Mouse (Mus musculus): ENCODE results near the gene Pcyt1a. TPM values are rescaled to one million over a fixed set of nuclear protein-coding genes. Genes with fewer than 3 reads are reported as not detected.

Pcyt1a gene
- polyA plus RNA-seq, 1 experiment from 2014 or later, result 35.6 TPM

Other genes starting within 250 kb of the Pcyt1a start
- gene Fbxo45, start 183.8 kb upstream of the Pcyt1a start, polyA plus RNA-seq (2015; fragmentation: Nextera tagmentation; extraction: Ambion mirVana), result 16.6 and 17.2 TPM in 2 replicates
- gene Wdr53, start 183.7 kb upstream of the Pcyt1a start, polyA plus RNA-seq (2015; fragmentation: Nextera tagmentation; extraction: Ambion mirVana), result 19.5 TPM in 2 replicates
- 0.11 TPM in 1 of 2 replicates, not detected in the other for gene Smco1, start 159.5 kb upstream of the Pcyt1a start, polyA plus RNA-seq (2015; fragmentation: Nextera tagmentation; extraction: Ambion mirVana)
- gene Rnf168, start 153.5 kb upstream of the Pcyt1a start, polyA plus RNA-seq (2015; fragmentation: Nextera tagmentation; extraction: Ambion mirVana), result 35.8 and 36.7 TPM in 2 replicates
- gene Ubxn7, start 98.7 kb upstream of the Pcyt1a start, polyA plus RNA-seq (2015; fragmentation: Nextera tagmentation; extraction: Ambion mirVana), result 24.2 TPM in 2 replicates
- gene Tm4sf19, start 30.4 kb upstream of the Pcyt1a start, polyA plus RNA-seq (2015; fragmentation: Nextera tagmentation; extraction: Ambion mirVana), result not detected in 2 replicates
- 23.3 and 25.6 TPM in 2 replicates for gene Tctex1d2, start 11.2 kb upstream of the Pcyt1a start, polyA plus RNA-seq (2015; fragmentation: Nextera tagmentation; extraction: Ambion mirVana)
- 0.08 and 0.39 TPM in 2 replicates for gene Slc51a, start 57.0 kb downstream of the Pcyt1a start, polyA plus RNA-seq (2015; fragmentation: Nextera tagmentation; extraction: Ambion mirVana)
- not detected in 2 replicates for gene Zdhhc19, start 65.3 kb downstream of the Pcyt1a start, polyA plus RNA-seq (2015; fragmentation: Nextera tagmentation; extraction: Ambion mirVana)
- 50.5 and 53.8 TPM in 2 replicates for gene Tfrc, start 178.0 kb downstream of the Pcyt1a start, polyA plus RNA-seq (2015; fragmentation: Nextera tagmentation; extraction: Ambion mirVana)
- 17.2 and 17.6 TPM in 2 replicates for gene Tnk2, start 213.0 kb downstream of the Pcyt1a start, polyA plus RNA-seq (2015; fragmentation: Nextera tagmentation; extraction: Ambion mirVana)